Mouse (Mus musculus) liver, embryonic 14.5 days (tissue): ENCODE results near the gene Kif6.

ENCODE experiments used
- CTCF ChIP-seq: IDR thresholded peaks from 2 replicates; pipeline ENCODE4 v1.5.1; 2016; ENCODE audit warnings: antibody characterized with exemption, low read depth, control low read depth
- EP300 ChIP-seq: IDR thresholded peaks from 2 replicates; pipeline ENCODE4 v1.6.1; 2016; ENCODE audit warnings: antibody characterized with exemption, low read depth

DNA sequence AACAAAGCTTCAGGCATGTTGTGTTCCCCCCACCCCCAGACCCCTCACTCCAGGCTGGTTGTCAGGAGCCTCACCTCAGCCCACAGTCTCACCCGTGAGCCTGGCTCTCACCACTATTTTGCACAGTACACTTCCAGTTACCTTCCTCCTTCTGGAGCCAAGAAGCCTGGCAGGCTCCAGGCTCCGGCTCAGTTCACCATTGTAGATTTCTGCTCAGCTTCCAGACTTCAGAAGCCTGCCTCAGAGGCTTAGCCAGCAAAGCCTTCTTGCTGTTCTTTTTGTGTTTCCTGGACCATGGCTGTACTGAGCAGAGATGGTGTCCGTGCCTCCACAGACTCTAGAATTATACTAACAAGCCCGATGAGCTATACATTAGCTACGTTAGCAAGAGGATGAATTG is 248.7 kb downstream of the Kif6 start:
- no peak for TF ChIP-seq CTCF
- TF ChIP-seq EP300, result no peak
